Mouse (Mus musculus): Measurements from ENCODE around the gene Cntnap3. TPM values are rescaled to one million over a fixed set of nuclear protein-coding genes. Genes with fewer than 3 reads are reported as not detected.

The Cntnap3 gene
- not detected for total RNA-seq (2023)

DNA sequence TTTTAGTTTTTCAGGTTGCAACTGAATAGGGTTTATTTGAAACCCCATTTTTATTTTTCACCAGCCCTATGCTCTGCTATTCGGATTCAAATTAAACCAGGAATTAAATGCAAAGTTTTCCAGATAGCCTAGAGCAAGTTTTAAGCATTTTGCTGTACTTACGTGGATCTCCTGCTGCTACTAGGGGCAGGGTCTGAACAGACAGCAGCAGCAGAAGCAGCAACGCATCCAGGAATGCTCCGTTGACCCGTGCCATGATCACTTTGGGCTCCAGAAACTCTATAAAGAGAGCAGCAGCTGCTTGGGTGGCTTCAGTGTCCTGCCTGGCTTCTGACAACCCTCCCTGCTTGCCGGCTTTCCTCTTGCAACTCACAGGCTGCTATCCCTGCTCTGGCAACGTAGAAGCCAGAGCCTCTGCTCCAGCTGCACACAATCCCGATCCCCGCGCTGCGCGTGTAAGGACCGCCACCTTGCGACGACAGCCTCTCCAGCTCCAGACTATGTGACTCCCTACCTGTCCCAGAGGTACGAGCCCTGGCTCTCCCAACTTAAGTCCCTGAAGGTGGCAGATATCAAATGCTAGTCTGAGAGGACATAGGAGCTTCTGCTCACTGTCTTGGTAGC, at the start of gene Cntnap3:
TSS of gene Cntnap3 (minus strand) at position 371 of the 624 bp plus-strand sequence.

DNA sequence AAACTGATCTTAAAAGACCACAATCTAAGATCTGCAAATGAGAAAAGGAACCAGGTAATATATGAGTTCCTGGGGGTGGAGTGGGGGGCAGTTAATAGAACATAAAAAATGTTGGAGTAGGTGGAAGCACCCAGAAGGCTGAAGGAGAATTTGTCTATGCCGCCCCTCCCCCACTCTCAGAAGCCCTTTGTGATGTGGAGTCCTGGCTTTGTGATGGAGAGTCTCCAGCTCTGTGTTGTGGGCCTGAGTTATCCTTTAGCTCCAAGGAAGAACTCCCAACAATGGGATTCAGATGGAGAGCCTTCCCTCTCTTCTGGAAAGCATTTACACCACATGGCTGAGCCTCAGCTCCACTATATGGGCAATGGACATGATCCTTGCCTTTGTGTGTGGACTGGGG, 13.4 kb upstream of the Cntnap3 start, which contains the start of gene Spata31:
TSS of gene Spata31 (plus strand) at position 216 of the 400 bp plus-strand sequence.

Other genes with a start within 250 kb of the Cntnap3 start
- not detected for gene Spata31, start 13.5 kb upstream of the Cntnap3 start, total RNA-seq (2023)
- gene Spata31d1c, start 129.1 kb upstream of the Cntnap3 start, total RNA-seq (2023) = not detected
- gene Prss47, start 148.8 kb upstream of the Cntnap3 start, total RNA-seq (2023) = not detected
- 39.5 TPM for gene Mfsd14b, start 209.0 kb upstream of the Cntnap3 start, total RNA-seq (2023)
- gene Olfr465-ps1, start 234.1 kb upstream of the Cntnap3 start, total RNA-seq (2023) = not detected
- gene Olfr466, start 246.3 kb upstream of the Cntnap3 start, total RNA-seq (2023) = not detected